Mouse (Mus musculus): ENCODE data around the gene Kctd4.

GRCm38 (mm10) chr14:75986878-75987483 is 32.2 kb downstream of the Kctd4 start:
- TF ChIP-seq POLR2A (IDR thresholded peaks at IDR 0.05; ENCODE audit: insufficient read depth, low read length): no peak
- TF ChIP-seq EP300 (IDR thresholded peaks at IDR 0.05; ENCODE audit: insufficient read depth, low read depth, low read length): no peak
- no peak for TF ChIP-seq CTCF (IDR thresholded peaks at IDR 0.05; ENCODE audit: low read depth, low read length)

Data from ES-Bruce4 (cell line).